Mouse (Mus musculus) limb, embryonic 11.5 days (tissue): Measurements from ENCODE around the gene Eya2. TPM values are rescaled to one million over a fixed set of nuclear protein-coding genes. Genes with fewer than 3 reads are reported as not detected.

ENCODE experiments used
- ATAC-seq: fragments of 200-750 bp; cut with Nextera tagmentation; 2 replicates; pipeline ENCODE4 v1.8.0; 2017; ENCODE audit warnings: low read depth; ENCODE audit not compliant: insufficient number of reproducible peaks, low FRiP score, low TSS enrichment
- DNase-seq: peaks from one replicate; pipeline ENCODE4 v3.0.0-alpha.2; 2015; ENCODE audit warnings: low spot score
- H3K27ac ChIP-seq: fragments of 300-500 bp; sonication (generic); replicated peaks from 2 replicates; pipeline ENCODE4 v1.5.1; 2014; ENCODE audit warnings: low read depth, mild to moderate bottlenecking, low read length
- H3K27me3 ChIP-seq: fragments of 300-500 bp; sonication (generic); 2 replicates; pipeline ENCODE4 v1.6.1; 2014; ENCODE audit warnings: mild to moderate bottlenecking, low read length, mixed read lengths; ENCODE audit not compliant: control insufficient read depth, insufficient read depth
- H3K36me3 ChIP-seq: fragments of 300-500 bp; sonication (generic); 2 replicates; pipeline ENCODE4 v1.6.1; 2014; ENCODE audit warnings: mild to moderate bottlenecking, low read length, moderate library complexity, mixed read lengths; ENCODE audit not compliant: control insufficient read depth, insufficient read depth
- H3K4me1 ChIP-seq: fragments of 300-500 bp; sonication (generic); 2 replicates; pipeline ENCODE4 v1.6.1; 2014; ENCODE audit warnings: low read length, mixed read lengths; ENCODE audit not compliant: control insufficient read depth, insufficient read depth
- H3K4me2 ChIP-seq: fragments of 300-500 bp; sonication (generic); 2 replicates; pipeline ENCODE4 v1.6.1; 2014; ENCODE audit warnings: low read depth, mild to moderate bottlenecking, moderate library complexity; ENCODE audit not compliant: severe bottlenecking
- H3K4me3 ChIP-seq: fragments of 300-500 bp; sonication (generic); 2 replicates; pipeline ENCODE4 v1.5.1; 2014; ENCODE audit warnings: low read depth, low read length
- H3K9ac ChIP-seq: fragments of 300-500 bp; sonication (generic); 2 replicates; pipeline ENCODE4 v1.6.1; 2014; ENCODE audit warnings: mild to moderate bottlenecking, low read length
- H3K9me3 ChIP-seq: fragments of 300-500 bp; sonication (generic); 2 replicates; pipeline ENCODE4 v1.6.1; 2016; ENCODE audit warnings: low read length; ENCODE audit not compliant: control insufficient read depth
- WGBS: fragments of 180-500 bp; shearing (Covaris S2); extraction: QIAGEN DNeasy Blood & Tissue Kit; methylation state at CpG from one replicate; pipeline ENCODE4 v1.1.7; 2014; 5-methylcytosine and 5-hydroxymethylcytosine counted together
- polyA plus RNA-seq: library from polyadenylated mRNA; unstranded; fragments of >200 nt; fragmentation: Nextera tagmentation; extraction: Ambion mirVana; gene quantifications from 2 replicates; pipeline ENCODE4 v1.2.1, GENCODE M21; 2014

The Eya2 gene
- polyA plus RNA-seq, 1 experiment from 2014 or later: 8.8 TPM

GRCm38 (mm10) chr2:165688896-165689295 is 94.1 kb downstream of the Eya2 start:
- DNase-seq (no peak), ATAC-seq (no peak)
- Histone ChIP-seq H3K27me3 (no peaks in the 10 kb centered on the region), H3K4me2 (no peak overlapping the region), H3K4me1 (no peaks in the 10 kb centered on the region), H3K27ac (no peak overlapping the region), H3K9me3 (no peaks in the 10 kb centered on the region), H3K9ac (no peak overlapping the region), H3K36me3 (no peaks in the 10 kb centered on the region), H3K4me3 (no peak overlapping the region)
- 93% methylated on average over 4 of the region's 4 CpGs for WGBS

DNA sequence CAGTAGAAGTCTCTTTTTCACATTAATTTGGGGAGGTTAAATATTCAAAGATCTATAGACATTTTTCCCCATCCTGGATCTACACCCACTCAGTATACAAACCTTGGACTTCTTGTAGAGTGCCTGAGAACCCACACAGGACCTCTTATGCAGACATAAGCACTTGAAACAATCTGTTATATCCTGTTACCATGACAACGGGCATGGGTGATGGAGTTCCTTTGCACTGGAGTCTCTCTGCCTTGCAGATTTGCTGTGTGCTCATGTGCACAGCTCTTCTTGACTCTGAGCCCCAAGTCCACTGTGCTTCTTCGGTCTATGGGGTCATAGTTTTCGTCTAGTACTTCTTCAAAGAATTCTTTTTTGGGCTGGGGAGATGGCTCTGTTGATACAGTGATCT is 96.2 kb downstream of the Eya2 start:
- no peak overlapping the region for H3K9ac ChIP-seq
- no peak overlapping the region for H3K27ac ChIP-seq
- no peak for ATAC-seq
- 89% methylated on average over 3 of the region's 3 CpGs for WGBS
- no peaks in the 10 kb centered on the region for H3K36me3 ChIP-seq
- H3K27me3 ChIP-seq: no peaks in the 10 kb centered on the region
- H3K4me1 ChIP-seq: no peaks in the 10 kb centered on the region
- no peak overlapping the region for H3K4me2 ChIP-seq
- DNase-seq: no peak
- no peak overlapping the region for H3K4me3 ChIP-seq
- H3K9me3 ChIP-seq: no peaks in the 10 kb centered on the region

- DNase-seq (no peak), ATAC-seq (no peak; the same call in 1 of the 2 replicates)
- Histone ChIP-seq H3K27ac (no peak overlapping the region), H3K27me3 (no peaks in the 10 kb centered on the region), H3K9me3 (no peaks in the 10 kb centered on the region), H3K9ac (no peak overlapping the region), H3K4me3 (no peak overlapping the region), H3K4me2 (no peak overlapping the region), H3K36me3 (no peaks in the 10 kb centered on the region), H3K4me1 (no peaks in the 10 kb centered on the region)
- 61% methylated on average over 4 of the region's 4 CpGs for whole genome bisulfite sequencing
Measured at GRCm38 (mm10) chr2:165692944-165693660, 98.3 kb downstream of the Eya2 start.

DNA sequence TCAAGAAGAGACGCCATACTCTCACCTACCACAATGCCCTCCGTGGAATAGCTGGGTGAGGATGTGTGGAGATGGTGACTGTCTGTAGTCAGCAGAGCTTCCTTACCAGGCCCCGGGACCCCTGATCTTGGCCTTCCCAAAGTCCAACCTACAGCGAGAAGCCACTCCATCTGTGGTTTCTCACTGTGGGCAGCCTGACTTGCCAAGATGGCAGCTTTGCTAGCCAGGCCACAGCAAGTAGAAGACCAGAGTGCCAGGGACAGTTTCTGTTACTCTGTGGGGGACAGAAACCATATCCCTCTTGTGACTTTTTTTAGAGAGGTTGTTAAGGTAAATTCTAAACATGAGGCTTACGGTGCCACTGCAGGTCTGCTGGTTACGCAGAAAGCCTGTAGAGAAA is 99.9 kb downstream of the Eya2 start:
- Histone ChIP-seq H3K9ac (no peak overlapping the region), H3K4me1 (no peaks in the 10 kb centered on the region), H3K27me3 (no peaks in the 10 kb centered on the region), H3K9me3 (no peaks in the 10 kb centered on the region), H3K27ac (no peak overlapping the region), H3K36me3 (no peaks in the 10 kb centered on the region), H3K4me3 (no peak overlapping the region), H3K4me2 (no peak overlapping the region)
- WGBS: 85% methylated on average over 6 of the region's 6 CpGs
- no peak for ATAC-seq
- no peak for DNase-seq

- WGBS: 58% methylated on average over 19 of the region's 19 CpGs
- H3K4me1 ChIP-seq: no peaks in the 10 kb centered on the region
- no peaks in the 10 kb centered on the region for H3K36me3 ChIP-seq
- ATAC-seq (no peak), DNase-seq (peak; percentile 28)
- H3K9me3 ChIP-seq: no peaks in the 10 kb centered on the region
- H3K27me3 ChIP-seq: no peaks in the 10 kb centered on the region
- no peak overlapping the region for H3K4me3 ChIP-seq
- no peak overlapping the region for H3K4me2 ChIP-seq
- no peak overlapping the region for H3K27ac ChIP-seq
- no peak overlapping the region for H3K9ac ChIP-seq
Measured at GRCm38 (mm10) chr2:165700252-165700908, 105.5 kb downstream of the Eya2 start.

GRCm38 (mm10) chr2:165703033-165703805 is 108.4 kb downstream of the Eya2 start:
- no peak for DNase-seq
- Histone ChIP-seq H3K4me1 (no peaks in the 10 kb centered on the region), H3K9ac (no peak overlapping the region; the same call in 1 of the 2 replicates), H3K4me2 (no peak overlapping the region), H3K27me3 (no peaks in the 10 kb centered on the region), H3K36me3 (no peaks in the 10 kb centered on the region), H3K27ac (no peak overlapping the region), H3K4me3 (no peak overlapping the region), H3K9me3 (no peaks in the 10 kb centered on the region)
- no peak for ATAC-seq
- WGBS: 59% methylated on average over 9 of the region's 9 CpGs

GRCm38 (mm10) chr2:165708266-165708665 is 113.4 kb downstream of the Eya2 start:
- H3K27ac ChIP-seq: no peak overlapping the region
- ATAC-seq: no peak
- no peaks in the 10 kb centered on the region for H3K9me3 ChIP-seq
- no peaks in the 10 kb centered on the region for H3K36me3 ChIP-seq
- no peak overlapping the region for H3K4me3 ChIP-seq
- DNase-seq: no peak
- no peaks in the 10 kb centered on the region for H3K27me3 ChIP-seq
- 65% methylated on average over 9 of the region's 9 CpGs for WGBS
- no peak overlapping the region for H3K9ac ChIP-seq
- no peak overlapping the region for H3K4me2 ChIP-seq
- no peaks in the 10 kb centered on the region; the same call in 1 of the 2 replicates for H3K4me1 ChIP-seq

DNA sequence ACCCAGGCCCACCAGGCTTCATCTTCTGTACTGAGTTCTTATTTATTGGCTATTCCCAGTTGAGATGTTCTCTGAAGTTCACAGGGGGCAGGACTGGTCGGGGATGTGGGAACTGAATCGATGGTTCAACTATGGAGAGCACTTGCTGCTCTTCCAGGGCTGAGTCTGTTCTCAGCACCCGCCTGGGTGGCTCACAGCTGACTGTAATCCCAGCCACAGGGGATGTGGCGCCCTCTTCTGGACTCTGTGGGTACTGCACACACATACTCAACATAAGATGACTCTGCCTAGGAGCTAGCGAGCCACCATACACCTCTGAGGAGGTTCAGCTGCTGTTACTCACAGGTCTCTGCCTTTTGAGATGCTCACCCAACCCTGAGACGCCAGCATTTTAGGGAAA is 121.9 kb downstream of the Eya2 start:
- H3K9me3 ChIP-seq: no peaks in the 10 kb centered on the region
- H3K4me2 ChIP-seq: no peak overlapping the region
- H3K4me1 ChIP-seq: no peaks in the 10 kb centered on the region; the same call in 1 of the 2 replicates
- ATAC-seq (no peak), DNase-seq (peak; percentile 37)
- no peak overlapping the region for H3K9ac ChIP-seq
- H3K4me3 ChIP-seq: no peak overlapping the region
- no peaks in the 10 kb centered on the region for H3K36me3 ChIP-seq
- H3K27ac ChIP-seq: no peak overlapping the region
- H3K27me3 ChIP-seq: no peaks in the 10 kb centered on the region
- WGBS: 81% methylated on average over 6 of the region's 6 CpGs
